Mouse (Mus musculus) intestine, postnatal 0 days (tissue): Measurements from ENCODE around the gene Kcne2. TPM values are rescaled to one million over a fixed set of nuclear protein-coding genes. Genes with fewer than 3 reads are reported as not detected.

Experiments used
- ATAC-seq: fragments of 200-750 bp; cut with Nextera tagmentation; 2 replicates; pipeline ENCODE4 v1.8.0; 2017; ENCODE audit warnings: mild to moderate bottlenecking, moderate TSS enrichment, moderate library complexity
- H3K27ac ChIP-seq: fragments of 300-500 bp; sonication (generic); 2 replicates; pipeline ENCODE4 v1.5.1; 2014; ENCODE audit warnings: mild to moderate bottlenecking, low read depth, low read length, moderate library complexity
- H3K27me3 ChIP-seq: fragments of 300-500 bp; sonication (generic); replicated peaks from 2 replicates; pipeline ENCODE4 v1.6.1; 2014; ENCODE audit warnings: low read length, mixed read lengths; ENCODE audit not compliant: control insufficient read depth, insufficient read depth
- H3K36me3 ChIP-seq: fragments of 300-500 bp; sonication (generic); 2 replicates; pipeline ENCODE4 v1.6.1; 2014; ENCODE audit warnings: mild to moderate bottlenecking, moderate library complexity; ENCODE audit not compliant: control insufficient read depth, insufficient read depth
- H3K4me1 ChIP-seq: fragments of 300-500 bp; sonication (generic); replicated peaks from 2 replicates; pipeline ENCODE4 v1.6.1; 2014; ENCODE audit warnings: antibody characterized with exemption, low read length, mixed read lengths; ENCODE audit not compliant: control insufficient read depth, insufficient read depth
- H3K4me2 ChIP-seq: fragments of 300-500 bp; sonication (generic); replicated peaks from 2 replicates; pipeline ENCODE4 v1.6.1; 2014; ENCODE audit warnings: low read depth, mild to moderate bottlenecking, moderate library complexity
- H3K4me3 ChIP-seq: fragments of 300-500 bp; sonication (generic); 2 replicates; pipeline ENCODE4 v1.5.1; 2014; ENCODE audit warnings: low read depth, low read length
- H3K9ac ChIP-seq: fragments of 300-500 bp; sonication (generic); 2 replicates; pipeline ENCODE4 v1.6.1; 2014; ENCODE audit warnings: mild to moderate bottlenecking, low read depth, low read length
- H3K9me3 ChIP-seq: fragments of 300-500 bp; sonication (generic); 2 replicates; pipeline ENCODE4 v1.6.1; 2016; ENCODE audit warnings: mixed run types; ENCODE audit not compliant: control insufficient read depth
- CTCF ChIP-seq: sonication (generic); IDR thresholded peaks from 2 replicates; pipeline ENCODE4 v1.5.1; 2016; ENCODE audit warnings: low read depth, mild to moderate bottlenecking, control low read depth, antibody characterized with exemption, moderate library complexity
- WGBS: fragments of 180-500 bp; shearing (Covaris S2); extraction: QIAGEN DNeasy Blood & Tissue Kit; methylation state at CpG from one replicate; pipeline ENCODE4 v1.1.7; 2014; 5-methylcytosine and 5-hydroxymethylcytosine counted together
- polyA plus RNA-seq: library from polyadenylated mRNA; unstranded; fragments of >200 nt; fragmentation: Nextera tagmentation; extraction: Ambion mirVana; gene quantifications from 2 replicates; pipeline ENCODE4 v1.2.1, GENCODE M21; 2015

Kcne2 gene
- polyA plus RNA-seq, 1 experiment from 2014 or later: 0.09 TPM

DNA sequence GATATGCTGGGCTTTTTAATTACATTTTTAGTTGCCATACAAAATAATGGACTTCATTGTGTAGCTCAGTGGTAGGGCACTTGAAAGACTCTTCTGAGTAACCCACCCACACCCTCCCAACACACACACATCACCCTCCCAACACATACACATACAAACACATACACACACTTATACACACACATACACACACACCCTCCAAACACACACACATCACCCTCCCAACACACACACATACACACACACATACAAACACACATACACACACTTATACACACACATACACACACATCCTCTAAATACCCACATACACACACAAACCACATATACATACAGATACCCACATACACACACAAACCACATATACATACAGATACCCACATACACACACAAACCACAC, 2.1 kb upstream of the Kcne2 start:
- no peak overlapping the region for H3K4me3 ChIP-seq
- no peak overlapping the region for H3K27ac ChIP-seq
- H3K4me1 ChIP-seq: no peaks in the 10 kb centered on the region
- no peak overlapping the region for H3K9ac ChIP-seq
- H3K36me3 ChIP-seq: no peaks in the 10 kb centered on the region
- no peaks in the 10 kb centered on the region for H3K27me3 ChIP-seq
- ATAC-seq: no peak
- H3K9me3 ChIP-seq: no peaks in the 10 kb centered on the region
- H3K4me2 ChIP-seq: no peak overlapping the region
- TF ChIP-seq CTCF: no peak

DNA sequence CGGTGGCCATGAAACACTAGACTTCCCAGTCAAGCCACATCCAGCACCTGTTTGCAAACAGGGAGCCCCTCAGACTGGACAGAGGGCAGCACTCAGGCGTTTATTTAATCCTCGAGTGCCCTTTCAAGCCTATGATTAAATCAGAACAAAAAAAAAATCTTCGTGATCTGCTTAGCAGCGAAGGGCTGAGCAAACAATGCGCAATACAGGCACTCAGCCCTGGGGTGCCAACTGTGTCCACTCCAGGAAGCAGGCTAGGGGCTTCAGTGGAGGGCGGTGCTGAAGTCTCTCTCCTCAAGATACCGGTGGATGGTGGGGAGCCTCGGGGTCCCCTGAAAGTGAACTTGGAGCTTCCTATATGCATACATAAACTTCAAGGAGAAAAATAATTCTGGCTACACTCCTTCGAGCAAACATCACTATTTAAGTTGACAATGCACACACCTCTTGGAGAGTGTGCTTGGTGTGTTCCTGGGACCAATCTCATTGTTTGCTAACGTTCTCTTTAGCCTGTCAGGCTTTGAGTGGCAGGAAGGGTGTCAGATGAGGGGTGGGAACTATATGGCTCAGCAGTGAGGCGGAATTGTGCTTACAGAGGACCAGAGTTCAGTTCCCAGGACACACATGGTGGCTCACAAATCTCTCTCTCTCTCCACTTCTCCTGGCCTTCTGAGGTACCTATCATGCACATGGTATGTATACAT, 2.2 kb downstream of the Kcne2 start:
- no peak for ATAC-seq
- H3K27ac ChIP-seq: no peak overlapping the region
- 34% methylated on average over 12 of the region's 12 CpGs for WGBS

DNA sequence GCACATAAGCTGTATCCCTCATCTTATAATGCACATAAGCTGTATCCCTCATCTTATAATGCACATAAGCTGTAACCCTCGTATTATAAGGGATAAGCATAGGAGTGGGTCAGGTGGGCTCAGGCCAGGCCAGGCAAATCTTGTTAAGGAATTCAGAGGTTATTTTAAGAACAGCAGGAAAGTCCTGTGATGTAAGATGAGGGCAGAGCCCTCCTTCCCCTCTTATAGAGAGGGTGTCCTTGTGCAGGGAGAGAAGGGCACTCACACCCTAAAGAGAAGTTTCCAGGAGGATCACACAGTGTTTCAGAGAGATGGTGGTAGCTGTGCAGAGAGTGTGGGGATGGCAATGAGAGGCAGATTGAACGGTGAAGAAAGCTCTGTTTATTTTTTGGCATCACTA, 3.1 kb downstream of the Kcne2 start:
- Histone ChIP-seq H3K36me3 (no peaks in the 10 kb centered on the region), H3K27me3 (no peaks in the 10 kb centered on the region), H3K9me3 (no peaks in the 10 kb centered on the region), H3K4me1 (no peaks in the 10 kb centered on the region), H3K4me2 (no peak overlapping the region), H3K27ac (no peak overlapping the region), H3K9ac (no peak overlapping the region), H3K4me3 (no peak overlapping the region)
- 63% methylated on average over 2 of the region's 2 CpGs for WGBS
- no peak for TF ChIP-seq CTCF
- no peak for ATAC-seq

More for the DNA sequence above, 2.2 kb downstream of the Kcne2 start:
- no peak overlapping the region for H3K4me2 ChIP-seq
- TF ChIP-seq CTCF: no peak
- no peak overlapping the region for H3K4me3 ChIP-seq
- no peaks in the 10 kb centered on the region for H3K4me1 ChIP-seq
- H3K9me3 ChIP-seq: no peaks in the 10 kb centered on the region
- H3K36me3 ChIP-seq: no peaks in the 10 kb centered on the region
- no peaks in the 10 kb centered on the region for H3K27me3 ChIP-seq
- H3K9ac ChIP-seq: no peak overlapping the region

DNA sequence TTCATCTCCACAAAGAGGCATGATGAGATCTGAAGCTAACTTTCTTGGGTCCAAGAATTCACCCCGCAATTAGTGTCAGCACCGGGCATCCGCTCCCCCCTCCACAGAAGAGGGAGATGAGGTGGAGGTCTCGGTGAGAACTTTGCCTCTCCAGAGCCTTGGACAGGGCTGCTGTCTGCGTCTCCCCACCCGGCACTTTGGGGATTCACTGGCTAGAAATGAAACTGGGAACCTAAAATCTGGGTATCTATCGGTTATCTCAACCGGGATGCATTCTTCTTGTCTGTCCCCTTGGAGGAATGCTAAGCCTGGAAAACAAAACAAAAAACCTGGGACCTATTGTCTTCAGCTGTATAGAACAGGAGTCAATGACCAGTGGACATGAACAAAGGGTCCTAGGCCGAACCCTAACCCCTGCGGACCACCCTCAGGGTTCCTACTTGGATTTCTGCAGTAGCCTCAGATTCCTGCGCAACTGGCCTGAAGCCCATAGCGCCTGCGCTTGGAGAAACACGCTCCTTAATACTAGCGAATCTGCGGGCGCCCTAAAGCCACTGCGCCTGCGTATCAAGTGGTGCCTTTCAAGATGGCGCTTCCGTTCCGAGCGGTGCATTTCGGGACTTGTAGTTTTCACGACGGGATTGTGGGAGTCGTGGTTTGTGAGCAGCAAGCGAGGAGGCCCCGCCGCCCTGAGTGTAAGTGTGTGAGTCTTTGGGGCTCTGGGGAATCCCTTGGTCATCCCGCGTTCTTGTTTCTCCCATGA, 8.6 kb downstream of the Kcne2 start, which contains the start of gene Smim11:
Gene Smim11, plus strand, starts transcription at position 638 of the 763 bp plus-strand sequence.
- peak within 1 kb of the TSS; percentile 30; the same call in 1 of the 2 replicates for H3K27ac ChIP-seq
- peak; percentile 87 for ATAC-seq
- H3K4me1 ChIP-seq: 0 out of 2 replicates have a peak, but pooled peaks cover 6% of the 10 kb centered on the region
- no peaks in the 10 kb centered on the region for H3K9me3 ChIP-seq
- peak within 1 kb of the TSS; percentile 78 for H3K4me2 ChIP-seq
- H3K27me3 ChIP-seq: no peaks in the 10 kb centered on the region
- WGBS: 8% methylated on average over 32 of the region's 32 CpGs
- H3K4me3 ChIP-seq: peak within 1 kb of the TSS; percentile 74
- peak within 1 kb of the TSS; percentile 61 for H3K9ac ChIP-seq
- TF ChIP-seq CTCF: no peak
- peaks cover 4% of the 10 kb centered on the region; the same call in 1 of the 2 replicates for H3K36me3 ChIP-seq

DNA sequence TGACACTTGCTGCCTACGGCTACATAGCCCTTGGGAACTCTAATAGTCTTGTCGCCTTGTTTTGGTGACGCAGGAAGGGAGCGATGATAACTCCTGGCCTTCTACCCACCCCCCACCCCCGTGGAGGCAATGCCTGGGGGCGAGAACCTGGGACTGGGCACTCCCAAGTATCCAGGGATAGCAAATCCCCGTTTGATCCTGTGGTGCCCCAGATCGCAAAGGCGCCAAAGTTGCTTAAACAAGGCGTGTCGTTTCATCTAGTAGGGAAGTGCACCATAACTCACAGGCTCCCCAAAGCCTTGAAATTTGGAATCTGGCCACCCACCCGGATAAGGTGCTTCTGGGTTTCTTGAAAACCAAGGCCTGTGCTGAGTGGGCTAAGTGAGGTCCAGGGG, 9.2 kb downstream of the Kcne2 start:
- Histone ChIP-seq H3K9me3 (no peaks in the 10 kb centered on the region), H3K9ac (peak overlapping the region; percentile 61), H3K27me3 (no peaks in the 10 kb centered on the region), H3K4me1 (0 out of 2 replicates have a peak, but pooled peaks cover 6% of the 10 kb centered on the region), H3K4me2 (peak overlapping the region; percentile 78), H3K4me3 (peak overlapping the region; percentile 74), H3K36me3 (peaks cover 9% of the 10 kb centered on the region; the same call in 1 of the 2 replicates), H3K27ac (peak overlapping the region; percentile 9; the same call in 1 of the 2 replicates)
- peak; percentile 44 for ATAC-seq
- no peak for TF ChIP-seq CTCF
- 0% methylated on average over 12 of the region's 12 CpGs for WGBS

DNA sequence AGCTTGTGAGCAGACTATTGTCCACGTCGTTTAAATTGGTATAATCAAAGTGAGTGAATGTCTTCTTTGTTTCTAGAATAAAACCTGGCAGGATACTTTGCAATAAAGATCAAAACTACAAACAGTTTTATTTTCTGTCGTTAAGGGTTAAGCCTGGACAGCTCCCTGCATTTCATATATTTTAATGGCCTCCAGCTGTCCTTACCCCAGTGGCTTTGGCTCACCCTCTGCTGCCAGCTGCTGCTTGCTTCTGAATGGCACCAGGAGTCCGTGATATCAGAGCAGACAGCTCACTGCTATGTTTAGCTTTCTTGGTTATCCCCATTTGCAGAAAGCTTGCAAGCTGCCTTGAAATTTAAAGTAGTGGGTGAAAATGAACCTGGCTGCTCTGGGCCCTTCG, 9.8 kb downstream of the Kcne2 start:
- H3K27ac ChIP-seq: no peak overlapping the region
- peaks cover 14% of the 10 kb centered on the region; the same call in 1 of the 2 replicates for H3K36me3 ChIP-seq
- H3K4me2 ChIP-seq: peak overlapping the region; percentile 78
- peak overlapping the region; percentile 61 for H3K9ac ChIP-seq
- peak overlapping the region; percentile 74 for H3K4me3 ChIP-seq
- H3K9me3 ChIP-seq: no peaks in the 10 kb centered on the region
- no peaks in the 10 kb centered on the region for H3K27me3 ChIP-seq
- WGBS: 30% methylated on average over 5 of the region's 5 CpGs
- 0 out of 2 replicates have a peak, but pooled peaks cover 6% of the 10 kb centered on the region for H3K4me1 ChIP-seq
- TF ChIP-seq CTCF: no peak
- no peak for ATAC-seq
